Mouse (Mus musculus) yolk sac, embryonic 10.5 days (tissue): ENCODE data around the gene Col11a2.

ENCODE experiments used
- DNase-seq: peaks from one replicate; pipeline ENCODE4 v3.0.0-alpha.2; 2017; ENCODE audit warnings: low spot score

Col11a2 gene

DNA sequence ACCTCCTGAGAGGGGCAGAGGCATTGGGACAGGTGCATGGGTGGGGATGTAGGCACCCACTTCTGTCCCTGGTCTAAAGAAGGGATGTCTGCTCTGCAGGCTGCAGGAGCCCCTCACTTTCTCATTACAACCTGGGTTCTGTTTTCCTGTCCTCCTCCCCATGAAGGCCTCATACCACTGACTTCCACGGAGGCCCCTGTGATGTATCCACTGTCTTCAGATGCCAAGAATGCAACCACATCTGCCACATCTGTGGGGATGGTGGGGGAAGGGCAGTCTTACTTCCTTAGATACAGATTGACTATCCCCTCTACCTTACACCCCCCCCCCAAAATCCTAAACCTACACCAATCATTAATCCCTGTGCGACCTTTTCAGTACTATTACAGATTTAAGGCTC, 13.0 kb upstream of the Col11a2 start:
- DNase-seq, result no peak

- DNase-seq, result no peak
Measured at GRCm38 (mm10) chr17:34026917-34027655, 12.2 kb upstream of the Col11a2 start.

GRCm38 (mm10) chr17:34027656-34028223, 11.5 kb upstream of the Col11a2 start, which contains the start of gene H2-Ke6:
Gene H2-Ke6 (minus strand): TSS chr17:34028060.
- DNase-seq, result peak; percentile 95

GRCm38 (mm10) chr17:34028501-34029149, 10.6 kb upstream of the Col11a2 start:
- DNase-seq, result no peak

DNA sequence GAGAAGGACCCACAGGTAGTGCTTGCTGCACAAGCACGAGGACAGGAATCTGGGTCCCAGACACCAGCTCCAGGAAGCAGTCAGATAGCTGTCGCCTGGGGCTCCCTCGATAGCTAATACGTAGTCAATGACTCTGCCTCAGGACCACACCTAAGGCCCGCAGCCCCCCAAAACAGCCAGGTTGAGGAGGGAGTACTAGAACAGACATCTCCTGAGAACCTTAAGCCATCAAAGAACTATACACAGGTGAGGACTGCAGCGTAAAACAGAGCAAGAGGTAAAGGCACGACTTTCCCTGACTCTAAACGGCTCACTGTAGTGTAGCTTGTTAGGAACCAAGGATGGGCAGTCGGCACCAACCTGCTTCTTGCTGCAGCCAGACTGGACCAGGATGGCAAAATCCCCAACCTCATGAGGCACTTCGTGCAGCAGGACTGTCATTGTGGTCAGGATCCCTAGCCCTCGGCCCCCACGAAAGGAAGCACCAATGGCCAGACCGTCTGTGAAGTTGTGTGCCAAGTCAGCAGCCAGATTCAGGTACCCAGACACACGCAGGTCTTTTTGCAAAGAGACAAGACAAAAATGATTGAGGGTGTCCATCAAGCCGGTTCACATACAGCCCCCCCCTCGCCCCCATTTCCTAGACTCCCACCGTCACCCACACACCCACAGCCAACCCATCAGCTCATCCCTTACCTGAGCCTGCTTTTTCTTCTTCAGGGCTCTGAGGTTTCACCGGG, 9.9 kb upstream of the Col11a2 start:
- DNase-seq, result no peak

GRCm38 (mm10) chr17:34029890-34030595, 9.2 kb upstream of the Col11a2 start:
- no peak for DNase-seq

DNA sequence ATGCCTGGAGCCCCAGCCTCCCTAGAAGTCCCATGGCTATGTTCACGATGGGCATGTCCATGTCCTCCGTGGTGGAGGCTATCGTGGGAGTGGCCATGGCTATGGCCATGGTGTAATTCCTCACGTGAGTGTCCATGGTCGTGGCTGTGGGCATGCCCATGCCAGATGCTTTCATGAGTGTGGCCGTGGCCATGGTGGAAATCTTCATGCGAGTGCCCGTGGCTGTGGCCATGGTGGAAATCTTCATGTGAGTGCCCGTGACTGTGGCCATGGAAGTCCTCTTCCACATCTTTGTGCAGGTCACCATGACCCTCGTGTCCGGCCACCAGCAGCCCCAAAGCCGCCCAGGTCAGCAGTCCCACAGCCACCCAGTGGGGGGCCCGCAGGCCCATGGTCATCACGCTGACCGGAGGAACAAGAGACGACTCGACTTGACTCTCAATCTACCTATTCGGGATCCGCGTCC, 8.3 kb upstream of the Col11a2 start:
- no peak for DNase-seq

GRCm38 (mm10) chr17:34031465-34032173, 7.6 kb upstream of the Col11a2 start, which contains the start of the genes Slc39a7 and Rxrb:
Gene Slc39a7 (minus strand): TSS chr17:34031682.
Gene Rxrb (plus strand): TSS chr17:34031812.
- peak; percentile 98 for DNase-seq

DNA sequence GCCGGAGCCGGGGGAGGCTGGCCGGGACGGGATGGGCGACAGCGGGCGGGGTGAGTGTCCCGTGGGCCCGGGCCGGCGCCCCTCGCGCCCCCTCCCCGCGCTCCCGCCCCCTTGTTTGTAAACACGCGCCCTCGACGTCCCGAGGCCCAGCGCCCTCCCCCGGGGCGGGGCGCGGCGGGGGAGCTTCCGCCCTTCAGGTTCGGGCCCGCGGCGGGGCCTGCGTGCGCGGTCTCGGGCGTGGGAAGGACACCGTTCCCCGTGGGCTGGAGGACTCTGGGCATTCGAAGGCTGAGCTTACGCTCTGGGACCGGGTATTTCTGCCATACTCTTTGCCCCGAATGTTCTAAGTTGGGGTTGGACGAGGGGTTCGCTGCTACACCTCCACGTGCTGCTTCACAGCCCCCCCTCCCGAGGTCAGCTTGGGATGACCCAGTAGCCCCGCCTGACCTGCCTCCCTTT, 7.0 kb upstream of the Col11a2 start:
- peak; percentile 85 for DNase-seq

GRCm38 (mm10) chr17:34032806-34033205, 6.4 kb upstream of the Col11a2 start:
- DNase-seq, result no peak

DNA sequence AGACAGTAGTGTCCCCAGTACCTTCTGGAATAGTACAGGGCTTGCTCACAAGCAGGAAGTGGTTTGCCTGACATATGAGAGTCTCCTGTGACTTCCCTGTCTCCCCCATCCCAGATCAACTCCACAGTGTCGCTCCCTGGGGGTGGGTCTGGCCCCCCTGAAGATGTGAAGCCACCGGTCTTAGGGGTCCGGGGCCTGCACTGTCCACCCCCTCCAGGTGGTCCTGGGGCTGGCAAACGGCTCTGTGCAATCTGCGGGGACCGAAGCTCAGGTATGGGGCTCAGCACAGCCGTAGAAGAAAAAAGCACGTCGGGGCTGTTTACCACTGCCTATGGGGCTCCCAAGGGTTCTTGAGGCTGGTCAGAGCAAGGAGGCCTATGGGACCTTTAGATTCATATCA, 5.8 kb upstream of the Col11a2 start:
- no peak for DNase-seq

GRCm38 (mm10) chr17:34034064-34034463, 5.2 kb upstream of the Col11a2 start:
- DNase-seq, result peak; percentile 50

- DNase-seq, result no peak
Measured at GRCm38 (mm10) chr17:34035517-34035916, 3.7 kb upstream of the Col11a2 start.

GRCm38 (mm10) chr17:34036647-34037046, 2.6 kb upstream of the Col11a2 start:
- DNase-seq, result peak; percentile 57

DNA sequence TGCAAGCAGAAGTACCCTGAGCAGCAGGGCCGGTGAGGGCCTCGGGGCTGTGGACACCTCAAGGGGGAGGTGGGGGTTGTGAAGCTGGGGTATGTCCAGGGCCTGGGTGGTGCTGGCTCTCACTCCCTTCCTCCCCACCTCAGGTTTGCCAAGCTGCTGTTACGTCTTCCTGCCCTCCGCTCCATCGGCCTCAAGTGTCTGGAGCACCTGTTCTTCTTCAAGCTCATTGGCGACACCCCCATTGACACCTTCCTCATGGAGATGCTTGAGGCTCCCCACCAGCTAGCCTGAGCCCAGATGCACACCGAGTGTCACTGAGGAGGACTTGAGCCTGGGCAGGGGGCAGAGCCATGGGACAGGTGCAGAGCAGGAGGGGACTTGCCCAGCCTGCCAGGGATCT, 2.0 kb upstream of the Col11a2 start:
- no peak for DNase-seq

DNA sequence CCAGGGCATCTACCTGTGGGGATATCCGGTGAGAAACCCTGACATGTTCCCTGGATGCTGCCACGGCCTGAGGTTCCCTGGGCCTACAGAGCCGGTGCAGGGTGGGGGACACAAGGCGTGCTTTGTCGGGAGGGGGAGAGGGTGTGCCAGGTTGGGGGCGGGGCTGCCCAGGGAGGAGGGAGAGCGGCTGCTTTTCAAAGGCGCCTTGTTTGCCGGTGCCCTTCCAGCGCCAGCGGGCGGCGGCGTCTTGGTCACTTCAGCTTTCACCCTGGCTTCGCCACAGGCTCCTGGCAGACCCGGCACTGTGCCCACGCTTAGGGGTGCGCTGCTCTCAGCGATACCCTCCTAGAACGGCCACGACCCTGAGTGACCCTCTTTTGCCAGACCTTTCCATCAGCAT, 797 bp upstream of the Col11a2 start:
- no peak for DNase-seq

DNA sequence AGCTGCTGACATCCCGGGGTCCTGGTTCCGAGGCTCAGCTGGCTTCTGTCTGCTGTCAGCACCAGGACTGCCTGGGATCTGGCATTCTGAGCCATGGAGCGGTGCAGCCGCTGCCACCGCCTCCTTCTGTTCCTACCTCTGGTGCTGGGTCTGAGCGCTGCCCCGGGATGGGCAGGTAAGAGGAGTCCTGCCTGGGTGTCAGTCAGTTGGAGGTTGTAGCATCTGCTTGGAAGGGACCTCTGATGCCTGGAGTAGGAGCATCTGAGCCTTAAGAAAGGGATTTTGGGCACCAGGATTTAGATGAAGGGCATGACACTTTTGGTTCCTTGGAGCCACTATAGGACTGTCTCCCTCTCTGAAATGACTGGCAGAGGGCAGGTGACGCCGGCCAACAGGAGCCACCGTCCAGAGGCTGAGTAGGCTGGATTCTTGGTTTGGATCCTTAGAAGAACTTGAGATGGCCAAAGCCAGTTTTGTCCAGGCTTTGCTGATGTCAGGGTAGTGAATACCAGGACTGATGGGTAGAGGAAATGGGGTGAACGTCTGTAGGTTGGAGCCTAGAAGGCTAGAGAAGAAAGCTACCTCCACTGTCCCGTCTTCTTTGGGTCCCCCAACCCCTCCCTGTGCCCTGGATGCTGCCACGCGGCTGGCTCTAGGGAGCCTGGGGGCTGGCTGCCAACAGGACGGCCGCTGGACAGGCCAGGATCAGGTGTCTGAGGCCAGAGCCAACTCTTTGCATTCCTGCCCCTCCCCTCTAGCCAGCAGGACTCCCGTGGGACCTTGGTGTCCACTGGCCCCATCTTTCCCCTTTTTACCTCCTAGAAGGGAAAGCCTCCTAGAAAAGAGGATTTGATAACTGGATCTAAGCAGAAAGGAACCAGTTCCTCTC, 569 bp downstream of the Col11a2 start:
- DNase-seq, result no peak

DNA sequence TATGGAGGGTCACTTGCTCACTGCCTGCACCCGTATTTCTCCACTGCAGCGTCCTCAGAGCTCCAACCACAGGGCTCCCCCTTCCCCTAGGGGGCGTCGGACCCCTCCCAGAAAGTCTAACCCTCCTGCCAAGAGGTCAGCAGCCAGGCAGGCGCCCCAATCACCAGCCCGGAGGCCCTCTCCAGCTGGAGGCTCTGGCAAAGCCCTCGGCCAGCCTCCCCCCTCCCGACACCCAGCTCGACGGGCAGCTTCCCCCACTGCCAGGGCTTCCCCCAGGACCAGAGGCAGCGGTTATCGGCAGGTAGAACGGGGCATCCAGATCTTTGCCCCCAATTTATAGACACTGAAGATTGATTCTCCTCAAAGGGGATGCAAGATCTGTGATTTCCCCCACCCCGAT, 6.7 kb downstream of the Col11a2 start:
- no peak for DNase-seq

GRCm38 (mm10) chr17:34047404-34048050, 8.3 kb downstream of the Col11a2 start:
- DNase-seq, result no peak
